Mouse (Mus musculus): ENCODE results near the gene Efcab12.

Efcab12 gene

DNA sequence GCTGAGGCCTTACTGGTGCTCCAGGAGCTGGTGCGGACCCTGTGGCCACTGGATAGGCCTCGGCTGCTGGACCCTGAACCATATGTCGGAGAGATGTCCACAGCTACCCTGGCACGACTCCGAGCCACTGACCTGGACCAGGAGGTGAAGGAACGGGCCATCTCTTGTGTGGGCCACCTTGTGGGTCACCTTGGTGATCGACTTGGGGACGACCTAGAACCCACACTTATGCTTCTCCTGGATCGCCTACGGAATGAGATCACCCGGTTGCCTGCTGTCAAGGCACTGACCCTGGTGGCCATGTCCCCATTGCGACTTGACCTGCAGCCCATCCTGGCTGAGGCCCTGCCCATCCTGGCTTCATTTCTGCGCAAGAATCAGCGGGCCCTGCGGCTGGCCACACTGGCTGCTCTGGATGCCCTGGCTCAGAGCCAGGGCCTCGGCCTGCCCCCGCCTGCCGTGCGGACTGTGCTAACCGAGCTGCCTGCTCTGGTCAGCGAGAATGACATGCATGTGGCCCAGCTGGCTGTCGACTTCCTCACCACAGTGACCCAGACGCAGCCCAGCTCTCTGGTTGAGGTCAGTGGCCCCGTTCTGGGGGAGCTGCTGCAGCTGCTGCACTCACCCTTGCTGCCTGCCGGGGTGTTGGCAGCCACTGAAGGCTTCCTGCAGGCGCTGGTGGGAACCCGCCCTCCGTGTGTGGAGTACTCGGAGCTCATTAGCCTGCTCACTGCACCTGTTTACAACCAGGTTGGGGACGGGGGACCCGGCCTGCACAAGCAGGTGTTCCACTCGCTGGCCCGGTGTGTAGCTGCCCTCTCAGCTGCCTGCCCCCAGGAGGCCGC lies 46.1 kb downstream of the Efcab12 start:
- DNase-seq (ENCODE audit: low read depth) = no peak

DNA sequence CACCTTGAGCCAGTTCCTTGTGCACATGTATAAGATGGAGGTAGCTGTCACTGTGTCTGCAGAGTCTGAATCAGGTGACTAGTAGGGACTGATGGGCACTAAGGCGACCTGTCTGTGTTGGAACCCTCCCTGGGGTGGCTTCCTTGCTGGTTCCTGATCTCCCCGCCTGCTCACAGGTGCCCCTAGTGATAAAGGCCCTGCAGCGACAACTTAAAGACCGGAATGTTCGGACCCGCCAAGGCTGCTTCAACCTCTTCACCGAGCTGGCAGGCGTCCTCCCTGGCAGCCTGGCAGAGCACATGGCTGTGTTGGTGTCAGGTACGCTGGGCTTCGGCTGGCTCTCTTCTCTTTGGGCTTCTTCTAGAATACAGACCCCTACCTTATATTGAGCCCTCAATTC lies 47.2 kb downstream of the Efcab12 start:
- no peak for DNase-seq (ENCODE audit: low read depth)

DNA sequence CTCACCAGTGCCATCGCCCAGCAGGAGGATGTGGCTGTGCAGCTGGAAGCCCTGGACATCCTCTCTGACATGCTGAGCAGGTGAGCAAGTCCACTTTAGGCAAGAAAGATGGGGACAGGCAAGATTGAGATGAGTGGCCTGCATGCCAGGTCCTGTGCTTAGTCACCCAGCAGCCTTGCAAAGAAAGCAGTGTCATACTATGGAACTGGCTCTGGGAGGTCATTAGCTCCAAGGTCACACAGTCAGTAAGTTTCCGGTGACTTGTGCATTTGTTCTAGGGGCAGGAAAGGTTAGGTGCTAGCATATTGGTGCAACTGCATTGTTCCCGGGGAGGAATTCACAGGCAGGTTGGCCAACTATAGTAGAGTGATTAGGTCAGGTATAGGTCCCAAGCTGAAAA lies 55.4 kb downstream of the Efcab12 start:
- DNase-seq (ENCODE audit: low read depth) = no peak

DNA sequence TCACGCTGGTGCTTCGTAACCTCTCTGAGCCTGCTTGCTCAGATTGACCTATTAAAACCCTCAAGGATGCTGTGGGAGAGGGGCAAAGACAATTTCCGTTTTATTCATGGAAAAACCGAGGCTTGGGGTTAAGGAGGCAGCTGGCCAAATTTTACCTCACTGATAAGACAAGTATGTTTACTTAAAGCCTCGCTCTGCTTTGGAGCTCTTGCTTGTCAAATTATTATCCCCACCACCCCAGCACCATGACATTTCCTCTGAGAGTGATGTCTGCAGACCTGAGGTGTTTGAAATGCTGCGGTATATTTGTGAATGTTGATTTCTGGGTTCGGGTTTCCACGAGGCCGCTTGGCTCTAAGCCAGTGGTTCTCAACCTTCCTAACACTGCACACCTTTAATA lies 61.8 kb downstream of the Efcab12 start:
- no peak for DNase-seq (ENCODE audit: low read depth)

DNA sequence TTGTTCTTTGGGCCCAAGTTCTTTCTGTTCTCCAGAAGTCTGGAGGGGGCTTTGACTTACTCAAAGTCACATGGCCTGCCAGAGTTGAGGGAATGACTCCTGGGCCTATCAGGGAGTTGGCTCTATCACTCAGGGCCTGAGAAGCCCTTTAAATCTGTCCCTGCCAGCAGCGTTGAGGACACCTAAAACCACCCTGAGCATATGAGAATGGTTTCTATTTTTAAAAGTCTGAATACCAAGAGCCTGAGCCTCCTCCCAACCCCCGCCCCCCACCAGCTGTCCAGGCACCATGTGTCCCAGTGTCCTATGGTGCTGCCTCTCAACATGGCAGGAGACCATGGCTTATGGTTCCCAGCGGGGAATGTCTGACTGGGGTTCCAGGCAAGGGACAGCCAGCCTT lies 62.4 kb downstream of the Efcab12 start:
- no peak for DNase-seq (ENCODE audit: low read depth)

DNA sequence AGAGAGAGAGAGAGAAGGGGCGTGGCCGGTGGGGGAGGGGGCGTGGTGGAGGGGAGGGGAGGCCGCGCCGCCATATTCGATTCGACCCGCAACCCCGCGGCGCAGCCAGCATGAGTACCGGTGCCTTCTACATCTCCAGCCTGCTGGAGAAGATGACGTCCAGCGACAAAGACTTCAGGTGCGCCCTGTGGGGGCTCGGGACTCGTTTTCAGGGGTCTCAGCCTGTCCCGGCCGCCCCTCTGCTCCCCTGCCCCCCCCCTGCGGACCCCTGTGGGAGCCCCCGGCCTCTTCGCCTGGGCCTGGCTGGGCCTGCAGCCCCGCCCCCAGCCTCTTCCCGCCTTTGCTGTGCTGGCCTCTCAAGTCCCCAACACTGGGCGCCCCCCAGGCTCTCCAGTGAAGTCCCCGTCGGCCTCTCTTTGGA lies 63.7 kb downstream of the Efcab12 start, which contains the start of gene Cand2:
TSS of gene Cand2 (plus strand) at position 38 of the 421 bp plus-strand sequence.
- no peak for DNase-seq (ENCODE audit: low read depth)

DNA sequence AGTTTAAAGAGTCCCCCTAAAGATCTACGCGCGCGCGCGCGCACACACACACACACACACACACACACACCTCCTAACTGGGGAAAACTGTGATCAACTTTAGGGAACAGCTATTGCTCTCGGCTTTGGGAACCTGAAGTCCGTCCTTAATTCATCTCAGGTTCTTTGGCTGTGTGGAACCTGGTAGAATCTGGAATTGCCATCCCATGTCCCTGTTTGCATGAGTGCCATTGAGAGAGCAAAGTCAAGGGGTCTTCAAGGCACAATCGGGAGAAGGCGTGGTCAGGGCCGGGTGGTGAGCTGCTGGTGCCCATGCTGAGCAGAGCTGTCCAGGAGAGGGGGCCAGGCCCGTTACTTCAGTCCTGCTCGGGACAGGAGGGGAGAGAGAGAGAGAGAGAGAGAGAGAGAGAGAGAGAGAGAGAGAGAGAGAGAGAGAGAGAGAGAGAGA lies 64.2 kb downstream of the Efcab12 start:
- DNase-seq (ENCODE audit: low read depth) = no peak

DNA sequence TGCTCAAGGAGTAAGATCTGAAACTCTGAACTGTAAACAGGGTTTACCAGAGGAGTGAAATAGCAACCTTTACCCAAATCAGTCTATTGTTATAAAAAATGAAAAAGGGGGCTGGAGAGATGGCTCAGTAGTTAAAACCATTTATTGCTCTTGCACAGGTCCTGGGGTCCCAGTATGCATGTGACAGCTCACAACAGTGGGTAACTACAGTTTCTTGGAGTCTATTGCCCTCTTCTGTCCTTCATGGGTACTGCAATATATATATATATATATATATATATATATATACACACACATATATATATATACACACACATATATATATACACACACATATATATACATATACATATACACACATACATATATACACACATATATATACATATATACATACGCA lies 65.6 kb downstream of the Efcab12 start:
- DNase-seq (ENCODE audit: low read depth) = no peak

DNA sequence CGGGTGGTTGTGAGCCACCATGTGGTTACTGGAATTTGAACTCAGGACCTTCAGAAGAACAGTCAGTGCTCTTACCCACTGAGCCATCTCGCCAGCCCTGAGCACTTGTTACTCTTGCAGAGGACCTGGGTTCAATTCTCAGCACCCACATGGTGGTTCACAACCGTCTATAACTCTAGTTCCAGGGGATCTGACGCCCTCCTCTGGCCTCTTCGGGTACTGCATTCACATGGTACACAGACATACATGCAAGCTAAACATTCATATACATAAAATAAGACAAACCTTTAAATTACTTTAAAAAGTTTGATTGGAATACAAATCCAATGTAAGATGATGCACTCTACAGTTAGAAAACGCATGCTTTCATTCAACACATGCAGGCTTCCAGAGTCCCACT lies 66.0 kb downstream of the Efcab12 start:
- no peak for DNase-seq (ENCODE audit: low read depth)

DNA sequence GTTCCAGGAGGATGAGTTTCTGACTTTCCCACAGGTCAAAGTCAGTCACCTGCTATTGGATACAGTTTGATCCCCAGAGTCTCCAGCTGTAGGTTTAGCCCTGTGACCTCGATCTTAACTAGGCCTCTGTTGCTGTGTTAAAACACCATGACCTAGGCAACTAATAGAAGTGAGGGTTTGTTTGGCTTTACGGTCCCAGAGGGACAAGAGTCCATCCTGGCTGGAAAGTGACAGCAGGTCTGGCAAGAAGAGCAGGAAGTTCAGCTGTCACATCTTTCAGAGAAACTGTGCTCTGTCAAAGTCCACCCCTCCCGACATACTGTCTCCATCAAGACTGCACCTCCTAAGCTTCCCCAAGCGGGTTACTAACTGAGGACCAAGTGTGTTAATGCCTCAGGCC lies 67.4 kb downstream of the Efcab12 start:
- DNase-seq (ENCODE audit: low read depth) = no peak

DNA sequence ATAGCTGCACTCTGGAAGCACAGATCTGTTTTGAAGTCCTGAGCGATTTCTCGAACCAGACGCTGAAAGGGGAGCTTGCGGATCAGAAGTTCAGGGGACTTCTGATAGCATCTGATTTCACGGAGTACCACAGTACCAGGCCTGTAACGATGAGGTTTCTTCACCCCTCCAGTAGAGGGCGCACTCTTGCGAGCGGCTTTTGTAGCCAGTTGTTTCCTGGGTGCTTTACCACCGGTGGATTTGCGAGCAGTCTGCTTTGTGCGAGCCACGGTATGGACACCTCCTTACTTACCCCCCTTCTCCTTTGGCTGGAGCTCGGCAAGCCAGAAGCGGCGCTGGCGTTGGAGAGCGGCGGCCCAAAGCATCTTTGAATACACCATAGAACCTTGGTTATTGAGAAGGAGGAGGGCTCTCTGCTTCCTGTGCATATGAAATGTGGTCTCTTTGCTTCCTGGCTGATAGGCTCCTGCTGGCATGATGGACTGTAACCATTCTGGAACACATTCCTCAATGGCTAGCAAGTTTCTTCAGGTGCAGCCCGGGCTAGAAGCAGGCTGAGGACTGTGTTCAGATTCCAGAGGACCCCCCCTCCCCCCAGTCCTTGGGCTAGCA lies 68.0 kb downstream of the Efcab12 start:
- DNase-seq (ENCODE audit: low read depth) = no peak

DNA sequence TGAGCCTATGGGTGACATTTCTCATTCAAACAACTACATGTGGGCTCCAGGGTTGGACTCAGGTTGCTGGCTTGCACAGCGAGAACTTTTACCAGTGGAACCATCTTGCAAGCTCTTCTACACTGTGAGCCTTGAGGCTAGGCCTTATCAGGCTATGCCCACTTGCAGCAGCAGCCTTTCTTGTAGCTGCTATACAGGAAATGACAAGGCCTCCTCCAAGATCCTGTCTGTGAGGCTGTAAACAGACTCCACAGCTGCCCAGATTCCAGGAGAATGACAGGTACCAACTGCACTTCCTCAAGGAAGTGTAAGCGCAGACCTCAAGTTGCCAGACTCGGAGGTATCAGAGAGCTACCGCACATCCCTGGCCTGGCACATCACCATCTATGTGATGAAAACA lies 70.0 kb downstream of the Efcab12 start:
- no peak for DNase-seq (ENCODE audit: low read depth)

DNA sequence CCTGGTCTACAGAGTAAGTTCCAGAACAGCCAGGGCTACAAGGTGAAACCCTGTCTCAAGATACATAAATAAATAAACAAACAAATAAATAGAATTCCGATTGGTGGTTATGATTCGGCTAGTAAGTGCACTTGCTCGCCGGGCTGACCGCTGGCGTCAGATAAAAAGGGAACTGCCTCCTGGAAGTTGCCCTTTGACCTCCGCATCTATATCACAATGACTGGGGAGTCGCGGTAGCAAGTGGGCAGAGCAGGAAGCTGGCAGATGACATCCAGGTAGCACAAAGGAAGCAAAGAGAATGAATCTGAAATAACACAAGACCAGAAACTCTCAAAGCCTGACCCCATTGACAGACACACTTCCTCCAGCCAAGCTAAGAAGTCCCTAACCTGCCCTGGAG lies 70.9 kb downstream of the Efcab12 start:
- no peak for DNase-seq (ENCODE audit: low read depth)

DNA sequence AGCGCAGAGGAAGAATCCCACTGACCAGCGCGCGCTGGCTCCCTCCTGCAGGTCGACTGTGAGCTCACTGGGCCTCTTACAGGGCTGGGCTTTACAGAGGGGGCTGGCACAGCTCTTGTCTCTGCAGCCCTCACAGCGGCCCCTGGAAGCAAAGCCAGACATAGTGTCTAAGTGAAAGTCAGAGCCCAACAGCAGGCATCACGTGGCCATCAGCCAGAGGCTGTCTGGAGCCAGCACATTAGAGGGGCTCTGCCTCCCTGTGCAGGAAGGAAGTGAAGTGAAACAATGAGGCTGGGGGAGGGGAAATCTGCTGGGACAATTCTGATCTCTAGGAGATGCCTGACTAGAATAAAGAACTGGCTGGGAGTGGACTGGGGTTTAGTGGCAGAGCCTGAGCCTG lies 74.0 kb downstream of the Efcab12 start:
- no peak for DNase-seq (ENCODE audit: low read depth)

DNA sequence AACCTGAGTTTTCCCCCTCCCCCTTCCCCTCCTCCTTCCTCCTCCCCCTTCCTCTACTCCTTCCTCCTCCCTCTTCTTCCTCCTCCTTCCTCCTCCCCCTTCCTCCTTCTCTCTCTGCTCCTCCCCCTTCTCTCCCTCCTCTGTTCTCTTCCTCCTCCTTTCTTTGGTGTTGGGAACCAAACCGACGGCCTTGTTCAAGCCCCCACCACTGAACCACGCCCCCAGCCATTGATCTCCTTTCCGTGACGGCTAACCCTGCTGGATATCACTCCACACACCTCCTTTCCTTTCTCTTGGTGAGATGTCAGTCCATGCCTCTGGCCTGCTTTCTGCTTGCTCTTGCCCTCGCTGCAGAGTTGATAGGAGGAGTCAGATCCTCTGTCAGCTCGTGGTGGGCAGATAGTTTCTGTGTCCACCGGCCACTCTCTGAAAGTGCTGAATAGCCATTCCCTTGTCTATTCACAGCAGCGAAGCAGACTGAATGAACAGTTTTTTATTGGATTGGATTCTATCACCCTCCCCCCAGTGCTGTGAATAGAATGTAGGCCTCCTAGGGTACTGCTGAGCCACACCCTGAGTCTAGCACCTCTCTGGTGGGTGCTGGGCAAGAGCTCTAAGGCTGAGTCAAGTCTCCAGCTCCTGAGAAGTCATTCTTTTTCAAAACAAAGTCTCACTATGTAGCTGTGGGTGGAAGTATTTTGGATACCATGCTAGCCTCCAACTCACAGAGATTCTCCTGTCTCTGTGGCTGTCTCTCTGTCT lies 76.0 kb downstream of the Efcab12 start, which contains the start of gene Tmem40:
TSS of gene Tmem40 (minus strand) at position 416 of the 762 bp plus-strand sequence.
- DNase-seq (ENCODE audit: low read depth) = no peak

DNA sequence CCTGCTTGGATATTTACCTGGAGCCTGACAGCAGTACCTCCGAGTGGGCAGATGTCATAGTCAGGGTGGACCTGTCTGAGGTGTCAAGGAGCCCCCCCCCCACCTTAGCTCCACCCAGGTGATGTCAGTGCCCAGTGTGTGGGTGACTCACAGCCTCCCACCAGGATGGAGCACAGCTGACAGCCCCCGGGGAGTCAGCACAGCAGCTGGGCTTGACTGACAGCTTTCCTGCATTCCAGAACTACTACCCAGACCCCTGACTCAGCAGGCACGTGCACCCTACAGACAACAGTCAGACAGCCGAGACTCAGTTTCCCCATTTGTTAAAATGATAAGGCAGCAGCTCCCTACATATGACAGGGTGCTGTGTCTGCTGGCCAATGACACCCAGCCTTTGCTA lies 77.2 kb downstream of the Efcab12 start:
- no peak for DNase-seq (ENCODE audit: low read depth)

Data from c-Kit-positive CD71-positive TER-119-negative erythroid progenitor cells, embryonic 14.5 days (primary cell).